ENCODE assay signal across 27 mouse cellular contexts in genomic region chr19:41786896-41787295, GRCm38 (mm10).
"Had no signal": no experiment of that assay in that cellular context is flagged by ENCODE, and none has a peak within 500 bp of the region (broad histone marks: within the 10 kb centered on the region; RNA-seq: fewer than 3 reads in every experiment).

No protein-coding gene starts in this region.

- H3K9ac ChIP-seq: embryonic facial prominence, embryonic 12.5 days; embryonic facial prominence, embryonic 13.5 days; embryonic facial prominence, embryonic 15.5 days; forebrain, embryonic 12.5 days; forebrain, embryonic 13.5 days; forebrain, embryonic 15.5 days; forebrain, postnatal 0 days had no signal

- H3K27me3 ChIP-seq: embryonic facial prominence, embryonic 12.5 days; embryonic facial prominence, embryonic 13.5 days; embryonic facial prominence, embryonic 15.5 days; forebrain, embryonic 12.5 days; forebrain, embryonic 13.5 days; forebrain, embryonic 15.5 days had no signal

- H3K4me2 ChIP-seq: embryonic facial prominence, embryonic 12.5 days; embryonic facial prominence, embryonic 13.5 days; embryonic facial prominence, embryonic 15.5 days; forebrain, embryonic 12.5 days; forebrain, embryonic 13.5 days; forebrain, embryonic 15.5 days had no signal

- H3K27ac ChIP-seq: embryonic facial prominence, embryonic 10.5 days; embryonic facial prominence, embryonic 12.5 days; embryonic facial prominence, embryonic 13.5 days; embryonic facial prominence, embryonic 15.5 days; forebrain, embryonic 10.5 days; forebrain, embryonic 12.5 days; forebrain, embryonic 13.5 days; forebrain, embryonic 15.5 days; gastrocnemius, adult 2 months; heart, adult 2 months had no signal

- DNase-seq: cerebellum, adult 8-10 months; cerebellum, adult 9-10 months; cerebellum, adult 9-11 months; cerebellum, postnatal 10 days; cerebellum, postnatal 14 days; cerebellum, postnatal 25 days; cerebellum, postnatal 36 days; embryo, embryonic 11 days; forebrain, postnatal 0 days; gastrocnemius, adult 2 months; gastrocnemius, postnatal 10 days; gastrocnemius, postnatal 14 days; gastrocnemius, postnatal 25 days; gastrocnemius, postnatal 36 days; heart, adult 18-20 months; heart, adult 2 months had no signal

- H3K4me1 ChIP-seq: embryonic facial prominence, embryonic 10.5 days; embryonic facial prominence, embryonic 12.5 days; embryonic facial prominence, embryonic 13.5 days; embryonic facial prominence, embryonic 15.5 days; forebrain, embryonic 10.5 days; forebrain, embryonic 12.5 days; forebrain, embryonic 13.5 days; forebrain, embryonic 15.5 days had no signal

- ATAC-seq: forebrain, embryonic 13.5 days; forebrain, embryonic 14.5 days; forebrain, embryonic 15.5 days; forebrain, embryonic 16.5 days; forebrain, postnatal 0 days had no signal

- H3K9me3 ChIP-seq: embryonic facial prominence, embryonic 10.5 days; embryonic facial prominence, embryonic 12.5 days; embryonic facial prominence, embryonic 13.5 days; embryonic facial prominence, embryonic 15.5 days; forebrain, embryonic 10.5 days; forebrain, embryonic 12.5 days; forebrain, embryonic 13.5 days; forebrain, embryonic 15.5 days had no signal

- H3K4me3 ChIP-seq: embryonic facial prominence, embryonic 10.5 days; embryonic facial prominence, embryonic 12.5 days; embryonic facial prominence, embryonic 13.5 days; embryonic facial prominence, embryonic 15.5 days; erythroblast, embryonic 14.5 days; forebrain, embryonic 10.5 days; forebrain, embryonic 12.5 days; forebrain, embryonic 13.5 days; forebrain, embryonic 15.5 days; gastrocnemius, adult 2 months; heart, adult 2 months had no signal
